Mouse (Mus musculus) megakaryocyte, embryonic 14.5 days (primary cell): ENCODE measurements around the gene Nr1i2. TPM values are rescaled to one million over a fixed set of nuclear protein-coding genes. Genes with fewer than 3 reads are reported as not detected.

Experiments
- H3K27me3 ChIP-seq: replicated peaks from 2 replicates; pipeline ENCODE3; 2012; ENCODE audit warnings: inconsistent platforms
- H3K36me3 ChIP-seq: replicated peaks from 2 replicates; pipeline ENCODE3; 2012; ENCODE audit warnings: low read length, inconsistent platforms, mixed read lengths
- H3K4me1 ChIP-seq: 2 replicates; pipeline ENCODE4 v1.6.1; 2012; ENCODE audit warnings: inconsistent platforms
- H3K4me3 ChIP-seq: replicated peaks from 2 replicates; pipeline ENCODE3; 2012; ENCODE audit warnings: moderate library complexity, mild to moderate bottlenecking, inconsistent platforms
- H3K9me3 ChIP-seq: 2 replicates; pipeline ENCODE4 v1.6.1; 2012; ENCODE audit warnings: inconsistent platforms
- FLI1 ChIP-seq: IDR thresholded peaks from 2 replicates; pipeline ENCODE4 v1.6.1; 2012; ENCODE audit warnings: low read length, inconsistent platforms, mixed read lengths
- GATA1 ChIP-seq: IDR thresholded peaks from 3 replicates; pipeline ENCODE4 v1.6.1; 2012; ENCODE audit warnings: mixed read lengths, low read length, inconsistent platforms, borderline replicate concordance
- polyA plus RNA-seq: library from polyadenylated mRNA; stranded (reverse); fragments of >175 nt; gene quantifications from 2 replicates; pipeline ENCODE4 v1.2.3, GENCODE M21; 2012; ENCODE audit warnings: low replicate concordance; ENCODE audit not compliant: insufficient read depth

Nr1i2 gene
- polyA plus RNA-seq, 1 experiment, result not detected

DNA sequence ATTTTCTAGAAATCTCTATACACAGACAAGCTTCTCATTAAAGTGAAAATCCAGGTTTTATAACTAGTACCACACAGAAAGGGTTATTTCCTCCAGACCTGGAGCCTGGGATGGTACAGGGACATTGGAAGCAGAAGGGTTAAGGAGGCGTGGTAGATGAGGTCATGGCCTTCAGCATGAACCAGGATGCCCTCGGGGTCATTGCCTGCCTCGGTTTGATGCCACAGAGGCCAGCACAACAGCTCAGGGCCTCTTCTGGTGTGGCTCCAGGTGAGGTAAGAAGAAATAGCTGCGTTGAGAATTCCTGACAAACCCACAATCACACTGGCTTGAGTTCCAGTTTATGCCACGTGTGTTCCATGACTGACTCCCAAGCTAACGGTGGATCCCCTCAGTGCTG, 5.8 kb downstream of the Nr1i2 start:
- Histone ChIP-seq H3K27me3 (peaks cover 12% of the 10 kb centered on the region), H3K4me3 (peak overlapping the region; percentile 25), H3K4me1 (peaks cover 60% of the 10 kb centered on the region), H3K36me3 (no peaks in the 10 kb centered on the region), H3K9me3 (no peaks in the 10 kb centered on the region)
- no peak for TF ChIP-seq FLI1

DNA sequence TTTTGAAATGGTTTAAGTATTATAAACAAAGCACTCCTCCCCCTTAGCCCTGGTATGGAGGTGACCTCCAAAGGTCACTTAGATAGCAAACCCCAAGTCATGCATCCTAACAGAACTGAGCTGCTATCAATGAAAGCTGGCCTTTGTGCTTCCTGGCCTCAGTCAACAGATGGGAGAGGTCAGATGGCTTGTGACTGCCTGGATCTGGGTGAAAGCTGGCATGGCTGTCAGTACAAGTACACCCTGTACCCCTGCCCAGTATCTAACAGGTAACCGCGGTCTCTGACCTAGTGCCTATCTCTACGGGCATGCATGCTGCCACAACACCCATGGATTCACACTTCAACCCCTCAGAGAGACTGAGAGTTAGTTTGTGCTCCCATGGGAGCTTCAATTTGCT, 6.9 kb downstream of the Nr1i2 start:
- H3K4me3 ChIP-seq, result peak overlapping the region; percentile 57
- no peaks in the 10 kb centered on the region for H3K36me3 ChIP-seq
- no peaks in the 10 kb centered on the region for H3K9me3 ChIP-seq
- H3K4me1 ChIP-seq, result peaks cover 59% of the 10 kb centered on the region
- H3K27me3 ChIP-seq, result peaks cover 20% of the 10 kb centered on the region
- TF ChIP-seq GATA1, result no peak

DNA sequence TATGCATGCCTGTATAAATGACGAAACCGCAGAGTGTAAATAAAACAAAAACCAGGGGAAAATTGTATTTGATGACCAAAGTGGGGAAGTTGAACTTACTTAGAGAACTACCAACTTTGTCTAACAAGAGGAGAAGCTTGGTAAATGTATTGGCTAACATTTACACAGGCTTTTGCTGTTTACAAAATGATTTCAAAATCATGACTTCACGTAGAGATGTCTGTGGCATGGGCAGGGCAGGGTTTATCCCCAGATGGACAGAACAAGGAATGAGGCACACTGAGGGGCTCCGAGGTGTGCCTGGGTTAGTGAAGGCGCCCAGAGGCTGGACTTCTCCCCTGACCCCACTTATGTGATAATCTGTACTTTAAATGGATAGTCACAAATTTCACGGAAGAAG, 7.3 kb downstream of the Nr1i2 start:
- H3K4me1 ChIP-seq, result peaks cover 62% of the 10 kb centered on the region
- no peak for TF ChIP-seq FLI1
- no peak for TF ChIP-seq GATA1
- H3K36me3 ChIP-seq, result no peaks in the 10 kb centered on the region
- H3K9me3 ChIP-seq, result no peaks in the 10 kb centered on the region
- no peak overlapping the region for H3K4me3 ChIP-seq
- H3K27me3 ChIP-seq, result peaks cover 24% of the 10 kb centered on the region

DNA sequence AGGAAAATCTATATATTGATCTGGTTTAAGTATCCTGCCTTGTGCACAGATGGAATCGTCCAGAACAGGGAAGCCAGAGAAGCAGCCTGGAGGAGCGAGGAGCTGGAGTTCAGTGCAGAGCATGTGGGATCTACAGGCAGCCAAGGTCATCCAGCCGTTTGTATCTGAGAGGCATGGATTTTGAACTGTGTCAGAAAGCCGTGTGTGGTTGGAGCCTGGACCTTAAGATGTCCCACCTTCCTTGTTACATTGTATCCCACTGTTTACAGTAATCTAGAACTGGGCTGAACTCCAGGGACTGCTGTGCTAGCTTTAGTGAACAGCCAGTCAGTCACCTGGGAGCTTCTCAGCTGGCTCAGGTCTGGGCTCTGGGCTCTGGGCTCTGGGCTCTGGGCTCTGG, 8.1 kb downstream of the Nr1i2 start:
- no peak for TF ChIP-seq GATA1
- Histone ChIP-seq H3K4me3 (no peak overlapping the region), H3K27me3 (peaks cover 22% of the 10 kb centered on the region), H3K9me3 (no peaks in the 10 kb centered on the region), H3K36me3 (no peaks in the 10 kb centered on the region), H3K4me1 (peaks cover 58% of the 10 kb centered on the region)

DNA sequence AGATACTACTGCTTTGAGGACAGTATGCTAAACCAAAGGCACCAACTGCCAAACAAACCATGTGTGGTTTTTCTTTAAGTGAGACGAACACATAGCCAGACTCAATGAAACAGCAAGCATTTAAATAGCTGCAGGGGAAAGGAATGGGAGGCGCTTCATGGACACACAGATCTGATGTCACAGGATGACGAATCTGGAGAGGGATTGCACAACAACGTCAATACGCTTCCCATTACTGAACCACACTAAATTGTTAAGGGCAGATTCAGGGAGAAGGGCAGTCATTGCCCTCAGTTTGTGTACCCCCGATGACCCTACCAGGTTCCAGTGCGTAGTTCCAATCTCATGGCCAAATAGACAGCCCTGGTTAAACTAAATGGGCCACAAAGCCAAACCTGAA, 8.8 kb downstream of the Nr1i2 start:
- H3K9me3 ChIP-seq, result no peaks in the 10 kb centered on the region
- TF ChIP-seq GATA1 (no peak), FLI1 (no peak)

DNA sequence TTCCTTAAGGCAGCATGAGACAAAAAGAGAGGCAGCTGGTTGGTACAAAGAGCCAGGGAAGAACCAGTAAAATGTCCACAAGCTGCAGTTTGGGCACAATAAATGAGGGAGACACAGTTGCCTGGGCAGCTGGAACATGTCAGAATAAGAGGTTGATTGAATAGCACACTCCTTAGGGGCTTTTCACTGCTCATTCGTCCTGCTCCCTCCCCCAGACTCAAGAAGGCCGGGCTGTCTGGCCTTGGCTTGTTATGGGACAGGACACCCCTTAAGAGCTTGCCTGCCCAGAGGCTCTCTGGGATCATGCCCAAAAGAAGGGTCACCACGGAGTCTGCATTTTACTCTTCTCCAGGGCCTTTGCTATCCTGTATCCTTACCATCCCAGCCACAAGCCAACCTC, 11.3 kb downstream of the Nr1i2 start:
- Histone ChIP-seq H3K4me1 (peaks cover 37% of the 10 kb centered on the region), H3K9me3 (no peaks in the 10 kb centered on the region), H3K4me3 (no peak overlapping the region), H3K36me3 (no peaks in the 10 kb centered on the region), H3K27me3 (peaks cover 17% of the 10 kb centered on the region)
- TF ChIP-seq GATA1 (no peak), FLI1 (no peak)

More for the DNA sequence above, 8.8 kb downstream of the Nr1i2 start:
- peaks cover 55% of the 10 kb centered on the region for H3K4me1 ChIP-seq
- H3K36me3 ChIP-seq, result no peaks in the 10 kb centered on the region
- H3K4me3 ChIP-seq, result no peak overlapping the region
- peaks cover 20% of the 10 kb centered on the region for H3K27me3 ChIP-seq

DNA sequence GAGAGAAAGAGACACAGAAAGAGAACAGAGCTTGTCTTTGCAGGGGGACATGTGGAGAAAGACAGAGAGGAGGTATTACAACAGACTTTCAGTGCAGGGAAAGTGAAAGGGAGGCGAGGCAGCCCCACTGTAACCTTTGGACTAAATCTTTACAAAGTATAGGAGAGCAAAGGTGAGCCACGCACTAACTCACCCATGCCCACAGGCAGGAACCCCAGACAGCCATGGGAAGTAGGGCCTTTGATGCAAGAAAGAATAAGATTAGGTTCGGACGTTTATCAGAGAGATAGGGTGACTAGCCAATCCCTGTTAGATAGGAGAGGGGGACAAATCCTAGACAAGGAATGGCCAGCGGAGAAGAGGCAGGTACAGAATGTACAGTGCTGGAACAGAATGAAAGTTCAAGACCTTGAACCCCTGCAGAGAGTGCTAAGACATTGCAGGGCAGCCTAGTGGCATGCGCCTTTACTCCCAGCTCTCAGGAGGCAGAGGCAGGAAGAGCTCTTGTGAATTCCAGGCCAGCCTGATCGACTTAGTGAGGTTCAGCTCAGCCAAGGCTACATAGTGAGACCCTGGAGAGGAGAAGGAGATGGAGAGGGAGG, 12.0 kb downstream of the Nr1i2 start:
- Histone ChIP-seq H3K4me1 (peaks cover 31% of the 10 kb centered on the region), H3K9me3 (0 out of 2 replicates have a peak, but pooled peaks cover 2% of the 10 kb centered on the region), H3K27me3 (peaks cover 16% of the 10 kb centered on the region), H3K4me3 (no peak overlapping the region), H3K36me3 (no peaks in the 10 kb centered on the region)
- TF ChIP-seq FLI1 (no peak), GATA1 (no peak)

DNA sequence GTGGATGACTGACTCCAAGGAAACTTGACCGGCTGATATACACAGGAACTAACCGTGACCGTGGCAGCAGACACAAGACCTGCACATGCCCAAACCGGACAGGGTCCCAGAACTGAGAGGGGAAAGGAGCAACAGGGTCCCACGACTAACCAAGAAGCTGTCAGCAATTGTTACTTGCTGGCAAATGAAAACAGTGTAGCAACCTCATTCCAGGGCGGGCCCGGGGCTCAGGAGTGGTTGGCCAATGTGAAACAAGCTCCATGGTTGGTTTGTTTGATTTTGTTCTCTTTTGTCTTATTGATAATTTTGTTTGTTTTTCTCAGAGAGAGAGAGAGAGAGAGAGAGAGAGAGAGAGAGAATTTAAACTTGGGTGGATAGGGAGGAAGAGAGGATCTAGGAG, 13.7 kb downstream of the Nr1i2 start:
- Histone ChIP-seq H3K27me3 (peaks cover 15% of the 10 kb centered on the region), H3K36me3 (no peaks in the 10 kb centered on the region), H3K9me3 (peaks cover 17% of the 10 kb centered on the region), H3K4me3 (no peak overlapping the region), H3K4me1 (peaks cover 27% of the 10 kb centered on the region)
- no peak for TF ChIP-seq GATA1
- no peak for TF ChIP-seq FLI1

DNA sequence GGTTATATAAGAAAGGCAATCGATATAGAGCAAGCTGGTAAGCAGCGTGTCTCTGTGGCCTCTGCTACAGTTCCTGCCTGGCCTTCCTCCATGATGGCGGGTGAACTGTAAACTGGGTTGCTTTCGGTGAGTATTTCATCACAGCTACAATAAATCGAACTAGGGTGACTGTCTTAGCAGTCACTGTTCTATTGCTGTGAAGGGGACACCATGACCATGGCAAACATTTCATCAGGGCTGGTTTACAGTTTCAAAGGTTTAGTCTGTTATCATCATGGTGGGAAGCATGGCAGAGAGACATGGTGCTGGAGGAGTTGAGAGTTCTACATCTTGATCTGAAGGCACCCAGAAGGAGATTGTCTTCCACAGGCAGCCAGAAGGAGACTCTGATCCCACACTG, 14.8 kb downstream of the Nr1i2 start:
- Histone ChIP-seq H3K4me1 (peaks cover 16% of the 10 kb centered on the region), H3K36me3 (no peaks in the 10 kb centered on the region), H3K9me3 (peaks cover 20% of the 10 kb centered on the region), H3K4me3 (no peak overlapping the region), H3K27me3 (peaks cover 14% of the 10 kb centered on the region)
- no peak for TF ChIP-seq GATA1
- TF ChIP-seq FLI1, result no peak

DNA sequence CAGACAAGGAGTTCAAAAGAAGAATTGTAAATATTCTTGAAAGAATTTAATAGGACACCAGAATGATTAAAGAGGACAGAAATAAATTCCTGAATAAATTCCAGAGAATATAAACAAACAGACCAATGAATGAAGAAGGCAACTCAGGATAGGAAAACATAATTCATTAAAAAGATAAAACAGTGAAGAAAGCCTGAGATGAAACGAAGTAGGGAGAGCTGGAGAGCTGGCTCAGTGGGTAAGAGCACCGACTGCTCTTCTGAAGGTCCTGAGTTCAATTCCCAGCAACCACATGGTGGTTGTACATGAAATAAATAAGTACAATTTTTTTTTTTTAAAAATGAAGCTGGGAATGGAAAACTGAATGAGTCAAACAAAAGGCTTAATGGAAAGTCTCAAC, 19.9 kb downstream of the Nr1i2 start:
- H3K36me3 ChIP-seq, result no peaks in the 10 kb centered on the region
- peaks cover 4% of the 10 kb centered on the region; the same call in 1 of the 2 replicates for H3K4me1 ChIP-seq
- TF ChIP-seq FLI1, result no peak
- TF ChIP-seq GATA1, result no peak
- no peak overlapping the region for H3K4me3 ChIP-seq
- peaks cover 20% of the 10 kb centered on the region for H3K9me3 ChIP-seq
- peaks cover 10% of the 10 kb centered on the region for H3K27me3 ChIP-seq

DNA sequence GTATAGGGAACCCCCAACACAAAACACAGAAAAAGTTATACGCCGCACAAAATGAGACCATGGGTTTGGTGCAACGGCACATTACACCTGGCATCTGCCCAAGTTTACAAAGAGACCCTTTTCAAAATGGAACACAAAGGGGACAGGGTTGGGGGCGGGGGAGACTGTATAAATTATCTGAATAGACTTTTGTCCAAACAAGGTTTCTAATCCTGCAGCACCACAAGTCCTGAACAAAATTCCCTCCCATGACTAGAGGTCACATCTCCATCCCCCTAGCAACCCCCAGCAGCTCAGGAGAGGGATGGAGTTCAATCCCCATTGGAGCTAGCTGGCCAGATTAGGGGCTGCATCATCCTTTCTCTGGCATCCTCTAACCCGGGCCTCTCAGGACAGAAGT, 22.1 kb downstream of the Nr1i2 start:
- Histone ChIP-seq H3K27me3 (peaks cover 10% of the 10 kb centered on the region), H3K9me3 (peaks cover 16% of the 10 kb centered on the region), H3K36me3 (no peaks in the 10 kb centered on the region), H3K4me1 (peaks cover 4% of the 10 kb centered on the region; the same call in 1 of the 2 replicates), H3K4me3 (no peak overlapping the region)
- TF ChIP-seq FLI1 (no peak), GATA1 (no peak)
